Mouse (Mus musculus): Measurements from ENCODE around the gene Elof1. TPM values are rescaled to one million over a fixed set of nuclear protein-coding genes. Genes with fewer than 3 reads are reported as not detected.

The Elof1 gene
- polyA plus RNA-seq, 1 experiment: 176 TPM

DNA sequence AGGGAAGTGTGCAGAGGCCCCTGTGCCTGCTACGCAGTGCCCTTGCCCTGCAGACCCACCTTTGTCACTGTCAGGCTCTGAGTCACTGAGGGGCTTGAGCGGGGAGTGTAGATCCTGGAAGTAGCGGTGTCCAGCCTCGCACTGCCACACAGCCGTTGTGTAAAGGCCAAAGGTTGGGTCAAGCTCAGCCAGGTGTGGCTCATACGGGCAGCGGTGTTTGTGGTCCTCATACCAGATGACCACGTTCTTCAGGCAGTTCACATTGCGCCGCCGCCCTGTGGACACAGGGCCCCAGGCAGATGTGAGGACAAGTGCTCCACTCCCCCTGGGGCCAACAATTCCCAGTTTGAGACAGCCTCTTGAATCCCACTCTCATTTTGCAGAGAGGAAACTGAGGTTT is 51.3 kb downstream of the Elof1 start:
- no peaks in the 10 kb centered on the region for H3K4me1 ChIP-seq (ENCODE audit: control insufficient read depth, insufficient read depth, low read length)
- no peak overlapping the region for H3K4me3 ChIP-seq (replicated peaks; ENCODE audit: extremely low read depth, low read depth, low read length)
- WGBS: 94% methylated on average over 11 of the region's 11 CpGs
- no peak for TF ChIP-seq CTCF (IDR thresholded peaks at IDR 0.05; ENCODE audit: insufficient read depth, low read length)
- TF ChIP-seq POLR2A (IDR thresholded peaks at IDR 0.05; ENCODE audit: borderline replicate concordance, extremely low read depth, low read depth, low read length): no peak
- DNase-seq: no peak

DNA sequence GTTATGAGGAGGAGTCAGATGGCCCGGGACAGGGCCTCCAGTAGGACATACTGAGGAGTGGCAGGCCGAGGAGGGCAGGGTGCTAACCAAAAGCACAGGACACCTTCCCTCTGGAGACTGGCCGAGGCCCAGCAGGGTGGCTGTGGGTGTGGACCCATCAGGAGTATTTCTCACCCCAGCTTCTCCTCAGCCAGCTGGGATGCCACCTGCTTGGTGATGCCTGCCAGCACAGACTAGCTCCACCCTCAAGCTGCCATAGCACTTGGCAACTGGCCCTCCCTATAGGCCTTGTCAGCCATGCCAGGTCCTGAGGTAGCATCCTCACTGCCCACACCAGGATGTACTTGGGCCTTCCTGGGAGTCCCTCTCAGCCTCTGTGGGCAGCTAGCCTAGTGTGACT is 52.6 kb downstream of the Elof1 start:
- no peak for DNase-seq
- 90% methylated on average over 3 of the region's 3 CpGs for WGBS
- TF ChIP-seq CTCF (IDR thresholded peaks at IDR 0.05; ENCODE audit: insufficient read depth, low read length) (no peak), POLR2A (IDR thresholded peaks at IDR 0.05; ENCODE audit: borderline replicate concordance, extremely low read depth, low read depth, low read length) (no peak)

More for the DNA sequence above, 52.6 kb downstream of the Elof1 start:
- Histone ChIP-seq H3K4me3 (replicated peaks; ENCODE audit: extremely low read depth, low read depth, low read length) (no peak overlapping the region), H3K4me1 (ENCODE audit: control insufficient read depth, insufficient read depth, low read length) (no peaks in the 10 kb centered on the region)

Other genes starting within 250 kb of the Elof1 start
- 83.6 and 104 TPM in 2 replicates for gene Rab3d, start 199.0 kb downstream of the Elof1 start, polyA plus RNA-seq (2012; rRNA removed)
- gene Ccdc159, start 189.7 kb downstream of the Elof1 start, polyA plus RNA-seq (2012; rRNA removed): 6.3 and 7.6 TPM in 2 replicates
- gene Tmem205, start 189.6 kb downstream of the Elof1 start, polyA plus RNA-seq (2012; rRNA removed): 190 and 194 TPM in 2 replicates
- 15.6 and 19.2 TPM in 2 replicates for gene Plppr2, start 180.1 kb downstream of the Elof1 start, polyA plus RNA-seq (2012; rRNA removed)
- gene Swsap1, start 161.4 kb downstream of the Elof1 start, polyA plus RNA-seq (2012; rRNA removed): 10.1 and 10.8 TPM in 2 replicates
- gene Epor, start 153.7 kb downstream of the Elof1 start, polyA plus RNA-seq (2012; rRNA removed): 10.7 and 11.1 TPM in 2 replicates
- 24.8 and 30.6 TPM in 2 replicates for gene Rgl3, start 127.7 kb downstream of the Elof1 start, polyA plus RNA-seq (2012; rRNA removed)
- gene Ccdc151, start 114.5 kb downstream of the Elof1 start, polyA plus RNA-seq (2012; rRNA removed): 2.9 and 3.6 TPM in 2 replicates
- gene Prkcsh, start 114.4 kb downstream of the Elof1 start, polyA plus RNA-seq (2012; rRNA removed): 52.9 and 58.0 TPM in 2 replicates
- 0.05 and 0.06 TPM in 2 replicates for gene Elavl3, start 65.1 kb downstream of the Elof1 start, polyA plus RNA-seq (2012; rRNA removed)
- not detected in 2 replicates for gene Gm49318, start 45.9 kb downstream of the Elof1 start, polyA plus RNA-seq (2012; rRNA removed)
- gene Zfp653, start 45.8 kb downstream of the Elof1 start, polyA plus RNA-seq (2012; rRNA removed): 20.3 and 23.1 TPM in 2 replicates
- gene Ecsit, start 31.7 kb downstream of the Elof1 start, polyA plus RNA-seq (2012; rRNA removed): 29.1 and 36.4 TPM in 2 replicates
- gene Cnn1, start 18.0 kb downstream of the Elof1 start, polyA plus RNA-seq (2012; rRNA removed): 79.3 and 94.3 TPM in 2 replicates
- 47.7 and 54.5 TPM in 2 replicates for gene Acp5, start 18.5 kb upstream of the Elof1 start, polyA plus RNA-seq (2012; rRNA removed)
- 67.8 and 68.8 TPM in 2 replicates for gene Pigyl, start 39.7 kb upstream of the Elof1 start, polyA plus RNA-seq (2012; rRNA removed)
- gene Zfp872, start 70.9 kb upstream of the Elof1 start, polyA plus RNA-seq (2012; rRNA removed): 0.10 and 0.12 TPM in 2 replicates
- gene Zfp809, start 108.5 kb upstream of the Elof1 start, polyA plus RNA-seq (2012; rRNA removed): 18.2 and 20.3 TPM in 2 replicates
- gene Zfp599, start 142.7 kb upstream of the Elof1 start, polyA plus RNA-seq (2012; rRNA removed): 0.09 and 0.18 TPM in 2 replicates
- 7.1 and 9.8 TPM in 2 replicates for gene Zfp810, start 190.5 kb upstream of the Elof1 start, polyA plus RNA-seq (2012; rRNA removed)

Measured in lung, adult 2 months (tissue).